Mouse (Mus musculus): ENCODE measurements around the gene Igf1r. TPM values are rescaled to one million over a fixed set of nuclear protein-coding genes. Genes with fewer than 3 reads are reported as not detected.
A peak's percentile ranks its signal among the peaks of the same experiment; 100 is the strongest.

Igf1r gene
- polyA plus RNA-seq, 1 experiment from 2014 or later = 6.8 TPM

- 82% methylated on average over 6 of the region's 6 CpGs for WGBS
- no peak overlapping the region for H3K4me2 ChIP-seq (replicated peaks; ENCODE audit: low read depth)
- H3K4me1 ChIP-seq (replicated peaks; ENCODE audit: control insufficient read depth, insufficient read depth) = 0 out of 2 replicates have a peak, but pooled peaks cover 4% of the 10 kb centered on the region
- no peak for ATAC-seq (ENCODE audit: low FRiP score, low TSS enrichment)
- no peak overlapping the region for H3K4me3 ChIP-seq (ENCODE audit: low read depth, low read length)
- H3K9me3 ChIP-seq (ENCODE audit: control insufficient read depth, low read length) = no peaks in the 10 kb centered on the region
- H3K36me3 ChIP-seq (ENCODE audit: control insufficient read depth, insufficient read depth, low read length) = no peaks in the 10 kb centered on the region
- no peaks in the 10 kb centered on the region for H3K27me3 ChIP-seq (ENCODE audit: control insufficient read depth, insufficient read depth, low read length)
- H3K9ac ChIP-seq (ENCODE audit: low read length) = no peak overlapping the region
- TF ChIP-seq CTCF (IDR thresholded peaks at IDR 0.05; ENCODE audit: low read depth) (no peak), EP300 (optimal IDR thresholded peaks at IDR 0.05) (no peak)
- DNase-seq (ENCODE audit: low spot score) = no peak
- H3K27ac ChIP-seq (replicated peaks) = no peak overlapping the region
These were observed 136.2 kb downstream of the Igf1r start for GRCm38 (mm10) chr7:68088825-68089224.

- TF ChIP-seq EP300 (optimal IDR thresholded peaks at IDR 0.05) (no peak), CTCF (IDR thresholded peaks at IDR 0.05; ENCODE audit: low read depth) (no peak)
- Histone ChIP-seq H3K4me2 (replicated peaks; ENCODE audit: low read depth) (no peak overlapping the region), H3K36me3 (ENCODE audit: control insufficient read depth, insufficient read depth, low read length) (no peaks in the 10 kb centered on the region), H3K27ac (replicated peaks) (no peak overlapping the region), H3K4me3 (ENCODE audit: low read depth, low read length) (no peak overlapping the region), H3K4me1 (replicated peaks; ENCODE audit: control insufficient read depth, insufficient read depth) (0 out of 2 replicates have a peak, but pooled peaks cover 4% of the 10 kb centered on the region), H3K27me3 (ENCODE audit: control insufficient read depth, insufficient read depth, low read length) (no peaks in the 10 kb centered on the region), H3K9ac (ENCODE audit: low read length) (no peak overlapping the region), H3K9me3 (ENCODE audit: control insufficient read depth, low read length) (no peaks in the 10 kb centered on the region)
- ATAC-seq (ENCODE audit: low FRiP score, low TSS enrichment) = no peak
- WGBS = 76% methylated on average over 10 of the region's 10 CpGs
- DNase-seq (ENCODE audit: low spot score) = no peak
These were observed 137.1 kb downstream of the Igf1r start for GRCm38 (mm10) chr7:68089725-68090124.

- Histone ChIP-seq H3K9ac (ENCODE audit: low read length) (no peak overlapping the region), H3K9me3 (ENCODE audit: control insufficient read depth, low read length) (no peaks in the 10 kb centered on the region), H3K27me3 (ENCODE audit: control insufficient read depth, insufficient read depth, low read length) (no peaks in the 10 kb centered on the region), H3K4me1 (replicated peaks; ENCODE audit: control insufficient read depth, insufficient read depth) (0 out of 2 replicates have a peak, but pooled peaks cover 4% of the 10 kb centered on the region), H3K27ac (replicated peaks) (no peak overlapping the region), H3K4me3 (ENCODE audit: low read depth, low read length) (no peak overlapping the region), H3K36me3 (ENCODE audit: control insufficient read depth, insufficient read depth, low read length) (no peaks in the 10 kb centered on the region), H3K4me2 (replicated peaks; ENCODE audit: low read depth) (no peak overlapping the region)
- 76% methylated on average over 8 of the region's 8 CpGs for WGBS
- TF ChIP-seq CTCF (IDR thresholded peaks at IDR 0.05; ENCODE audit: low read depth) (no peak), EP300 (optimal IDR thresholded peaks at IDR 0.05) (no peak)
- DNase-seq (ENCODE audit: low spot score) (no peak), ATAC-seq (ENCODE audit: low FRiP score, low TSS enrichment) (no peak)
These were observed 137.9 kb downstream of the Igf1r start for GRCm38 (mm10) chr7:68090576-68090975.

- H3K4me2 ChIP-seq (replicated peaks; ENCODE audit: low read depth) = no peak overlapping the region
- no peaks in the 10 kb centered on the region for H3K9me3 ChIP-seq (ENCODE audit: control insufficient read depth, low read length)
- no peak for DNase-seq (ENCODE audit: low spot score)
- ATAC-seq (ENCODE audit: low FRiP score, low TSS enrichment) = no peak
- no peaks in the 10 kb centered on the region for H3K27me3 ChIP-seq (ENCODE audit: control insufficient read depth, insufficient read depth, low read length)
- no peak overlapping the region for H3K9ac ChIP-seq (ENCODE audit: low read length)
- 69% methylated on average over 8 of the region's 8 CpGs for WGBS
- H3K27ac ChIP-seq (replicated peaks) = no peak overlapping the region
- TF ChIP-seq EP300 (optimal IDR thresholded peaks at IDR 0.05) = no peak
- TF ChIP-seq CTCF (IDR thresholded peaks at IDR 0.05; ENCODE audit: low read depth) = no peak
- H3K4me1 ChIP-seq (replicated peaks; ENCODE audit: control insufficient read depth, insufficient read depth) = no peaks in the 10 kb centered on the region
- no peak overlapping the region for H3K4me3 ChIP-seq (ENCODE audit: low read depth, low read length)
- H3K36me3 ChIP-seq (ENCODE audit: control insufficient read depth, insufficient read depth, low read length) = no peaks in the 10 kb centered on the region
These were observed 139.8 kb downstream of the Igf1r start for GRCm38 (mm10) chr7:68092304-68092978.

GRCm38 (mm10) chr7:68093817-68094216, 141.2 kb downstream of the Igf1r start:
- Histone ChIP-seq H3K36me3 (ENCODE audit: control insufficient read depth, insufficient read depth, low read length) (no peaks in the 10 kb centered on the region), H3K9ac (ENCODE audit: low read length) (no peak overlapping the region), H3K27me3 (ENCODE audit: control insufficient read depth, insufficient read depth, low read length) (no peaks in the 10 kb centered on the region), H3K9me3 (ENCODE audit: control insufficient read depth, low read length) (no peaks in the 10 kb centered on the region), H3K4me2 (replicated peaks; ENCODE audit: low read depth) (no peak overlapping the region), H3K4me1 (replicated peaks; ENCODE audit: control insufficient read depth, insufficient read depth) (no peaks in the 10 kb centered on the region), H3K27ac (replicated peaks) (no peak overlapping the region), H3K4me3 (ENCODE audit: low read depth, low read length) (no peak overlapping the region)
- TF ChIP-seq EP300 (optimal IDR thresholded peaks at IDR 0.05) (no peak), CTCF (IDR thresholded peaks at IDR 0.05; ENCODE audit: low read depth) (no peak)
- ATAC-seq (ENCODE audit: low FRiP score, low TSS enrichment) (no peak), DNase-seq (ENCODE audit: low spot score) (no peak)
- WGBS = 26% methylated on average over 9 of the region's 9 CpGs

GRCm38 (mm10) chr7:68095574-68095973, 142.9 kb downstream of the Igf1r start:
- no peak for TF ChIP-seq CTCF (IDR thresholded peaks at IDR 0.05; ENCODE audit: low read depth)
- no peak for TF ChIP-seq EP300 (optimal IDR thresholded peaks at IDR 0.05)
- H3K4me2 ChIP-seq (replicated peaks; ENCODE audit: low read depth) = no peak overlapping the region
- H3K4me1 ChIP-seq (replicated peaks; ENCODE audit: control insufficient read depth, insufficient read depth) = no peaks in the 10 kb centered on the region; the same call in 1 of the 2 replicates
- H3K9ac ChIP-seq (ENCODE audit: low read length) = no peak overlapping the region
- DNase-seq (ENCODE audit: low spot score) (no peak), ATAC-seq (ENCODE audit: low FRiP score, low TSS enrichment) (peak; percentile 32; the same call in 1 of the 2 replicates)
- H3K9me3 ChIP-seq (ENCODE audit: control insufficient read depth, low read length) = no peaks in the 10 kb centered on the region
- H3K4me3 ChIP-seq (ENCODE audit: low read depth, low read length) = no peak overlapping the region
- WGBS = 61% methylated on average over 4 of the region's 4 CpGs
- no peak overlapping the region for H3K27ac ChIP-seq (replicated peaks)
- H3K27me3 ChIP-seq (ENCODE audit: control insufficient read depth, insufficient read depth, low read length) = no peaks in the 10 kb centered on the region
- H3K36me3 ChIP-seq (ENCODE audit: control insufficient read depth, insufficient read depth, low read length) = no peaks in the 10 kb centered on the region
